Mouse (Mus musculus): ENCODE results near the gene Lce1f. TPM values are rescaled to one million over a fixed set of nuclear protein-coding genes. Genes with fewer than 3 reads are reported as not detected.
"Not testable (repeated sequence)": the region's sequence is repeated elsewhere in the genome, so short reads cannot be mapped to it uniquely, and the experiment has no call there.

Lce1f gene
- polyA plus RNA-seq, 1 experiment from 2014 or later: not detected

DNA sequence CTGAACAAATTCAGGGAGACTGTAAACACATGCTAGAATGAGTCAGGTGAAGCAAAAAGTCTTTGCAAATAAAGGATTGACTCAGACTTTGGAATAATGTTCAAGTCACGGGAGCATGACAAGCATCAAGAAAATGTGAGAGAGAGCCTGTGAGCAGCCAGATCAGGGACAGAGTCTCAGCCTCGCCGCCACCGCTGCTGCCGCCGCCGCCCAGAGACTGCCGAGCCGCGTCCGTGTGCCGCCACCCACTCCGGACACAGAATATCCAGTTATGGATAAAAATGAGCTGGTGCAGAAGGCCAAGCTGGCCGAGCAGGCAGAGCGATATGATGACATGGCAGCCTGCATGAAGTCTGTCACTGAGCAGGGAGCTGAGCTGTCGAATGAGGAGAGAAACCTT lies 31.0 kb downstream of the Lce1f start:
- not testable (repeated sequence) for H3K4me1 ChIP-seq (ENCODE audit: control insufficient read depth, insufficient read depth, low read length); H3K4me2 ChIP-seq (ENCODE audit: low read depth, low read length); H3K9me3 ChIP-seq (ENCODE audit: control insufficient read depth, low read length); H3K27ac ChIP-seq (ENCODE audit: low read length); H3K4me3 ChIP-seq (ENCODE audit: low read length); ATAC-seq; H3K36me3 ChIP-seq (ENCODE audit: control insufficient read depth, insufficient read depth, low read length); H3K9ac ChIP-seq (ENCODE audit: low read depth, low read length); H3K27me3 ChIP-seq (replicated peaks; ENCODE audit: control insufficient read depth, insufficient read depth, low read length)
- 78% methylated on average over 16 of the region's 16 CpGs for WGBS

DNA sequence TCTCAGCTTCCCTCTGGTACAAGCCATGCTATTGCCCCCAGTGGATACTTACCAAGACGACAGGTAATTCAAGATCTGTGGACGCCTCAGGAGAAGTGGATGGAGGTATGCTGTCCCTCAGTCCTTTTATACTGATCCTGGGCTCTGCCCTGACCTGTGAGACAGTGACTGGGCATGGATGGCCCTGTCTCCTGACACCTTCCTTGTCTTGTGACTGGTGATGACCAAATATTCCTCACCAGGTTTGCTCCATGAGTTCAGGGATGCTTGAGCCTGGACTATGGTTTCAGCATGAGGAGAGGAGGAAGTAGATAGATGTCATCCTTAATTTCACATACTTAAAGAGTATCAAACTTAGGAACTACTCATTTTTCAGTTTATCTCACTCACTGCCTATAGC lies 33.0 kb downstream of the Lce1f start, which contains the start of gene Lce1d:
TSS of gene Lce1d (minus strand) at position 101 of the 400 bp plus-strand sequence.
- ATAC-seq: no peak
- Histone ChIP-seq H3K4me2 (ENCODE audit: low read depth, low read length) (no peak within 1 kb of the TSS), H3K27ac (ENCODE audit: low read length) (no peak within 1 kb of the TSS), H3K9ac (ENCODE audit: low read depth, low read length) (no peak within 1 kb of the TSS), H3K9me3 (ENCODE audit: control insufficient read depth, low read length) (no peaks in the 10 kb centered on the region), H3K4me3 (ENCODE audit: low read length) (no peak within 1 kb of the TSS), H3K4me1 (ENCODE audit: control insufficient read depth, insufficient read depth, low read length) (no peaks in the 10 kb centered on the region), H3K36me3 (ENCODE audit: control insufficient read depth, insufficient read depth, low read length) (no peaks in the 10 kb centered on the region), H3K27me3 (replicated peaks; ENCODE audit: control insufficient read depth, insufficient read depth, low read length) (no peaks in the 10 kb centered on the region)
- 68% methylated on average over 2 of the region's 2 CpGs for WGBS

DNA sequence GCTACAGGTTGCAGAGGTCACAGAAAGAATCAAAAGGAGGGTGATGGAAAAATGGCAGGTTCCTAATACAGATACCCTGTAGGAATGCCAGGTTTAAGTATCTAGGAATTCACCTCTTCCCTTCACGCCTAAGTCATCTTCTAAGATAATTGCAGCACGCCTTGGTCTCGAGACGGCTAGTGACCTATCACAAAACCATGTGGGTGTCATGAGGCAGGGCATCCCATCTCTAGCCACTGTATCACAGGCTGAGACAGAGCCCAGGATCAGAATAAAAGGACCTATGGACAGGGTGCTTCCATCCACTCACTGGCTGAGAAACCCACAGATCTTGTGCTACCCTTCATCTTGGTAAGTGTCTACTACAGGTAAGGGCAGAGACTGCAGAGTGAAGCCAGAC lies 41.2 kb downstream of the Lce1f start, which contains the start of gene Lce1c:
TSS of gene Lce1c (plus strand) at position 301 of the 400 bp plus-strand sequence.
- H3K27me3 ChIP-seq (replicated peaks; ENCODE audit: control insufficient read depth, insufficient read depth, low read length): no peaks in the 10 kb centered on the region
- H3K4me3 ChIP-seq (ENCODE audit: low read length): no peak within 1 kb of the TSS
- no peak within 1 kb of the TSS for H3K4me2 ChIP-seq (ENCODE audit: low read depth, low read length)
- H3K9ac ChIP-seq (ENCODE audit: low read depth, low read length): no peak within 1 kb of the TSS
- WGBS: 89% methylated on average over 4 of the region's 4 CpGs
- ATAC-seq: no peak
- no peaks in the 10 kb centered on the region for H3K9me3 ChIP-seq (ENCODE audit: control insufficient read depth, low read length)
- H3K4me1 ChIP-seq (ENCODE audit: control insufficient read depth, insufficient read depth, low read length): no peaks in the 10 kb centered on the region
- H3K27ac ChIP-seq (ENCODE audit: low read length): no peak within 1 kb of the TSS
- no peaks in the 10 kb centered on the region for H3K36me3 ChIP-seq (ENCODE audit: control insufficient read depth, insufficient read depth, low read length)

DNA sequence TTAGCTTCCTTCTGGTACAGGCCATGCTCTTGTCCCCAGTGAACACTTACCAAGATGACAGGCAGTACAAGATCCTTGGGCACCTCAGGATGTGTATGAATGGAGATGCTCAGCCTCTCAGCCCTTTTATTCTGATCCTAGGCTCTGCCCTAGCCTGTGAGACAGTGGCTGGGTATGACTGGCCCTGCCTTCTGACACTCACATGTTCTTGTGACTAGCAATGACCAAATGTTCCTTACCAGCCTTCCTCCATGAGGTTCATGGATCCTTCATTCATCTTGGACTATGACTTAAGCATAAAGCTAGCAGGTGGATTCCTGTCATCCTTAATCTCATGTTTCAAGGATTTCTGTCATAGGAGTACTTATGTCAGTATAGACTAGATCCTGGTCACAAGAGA lies 49.9 kb downstream of the Lce1f start, which contains the start of gene Lce1a2:
TSS of gene Lce1a2 (minus strand) at position 101 of the 400 bp plus-strand sequence.
- no peaks in the 10 kb centered on the region for H3K9me3 ChIP-seq (ENCODE audit: control insufficient read depth, low read length)
- H3K27me3 ChIP-seq (replicated peaks; ENCODE audit: control insufficient read depth, insufficient read depth, low read length): no peaks in the 10 kb centered on the region
- no peak within 1 kb of the TSS for H3K4me3 ChIP-seq (ENCODE audit: low read length)
- no peak for ATAC-seq
- no peak within 1 kb of the TSS for H3K4me2 ChIP-seq (ENCODE audit: low read depth, low read length)
- H3K36me3 ChIP-seq (ENCODE audit: control insufficient read depth, insufficient read depth, low read length): no peaks in the 10 kb centered on the region
- H3K9ac ChIP-seq (ENCODE audit: low read depth, low read length): no peak within 1 kb of the TSS
- H3K4me1 ChIP-seq (ENCODE audit: control insufficient read depth, insufficient read depth, low read length): no peaks in the 10 kb centered on the region
- H3K27ac ChIP-seq (ENCODE audit: low read length): no peak within 1 kb of the TSS

Other genes starting within 250 kb of the Lce1f start
- 0.34 and 1.0 TPM in 2 replicates for gene Sprr1a, start 234.5 kb downstream of the Lce1f start, polyA plus RNA-seq (2015; fragmentation: Nextera tagmentation; extraction: Ambion mirVana)
- not detected in 2 replicates for gene Sprr4, start 219.9 kb downstream of the Lce1f start, polyA plus RNA-seq (2015; fragmentation: Nextera tagmentation; extraction: Ambion mirVana)
- not detected in 2 replicates for gene 2310046K23Rik, start 185.8 kb downstream of the Lce1f start, polyA plus RNA-seq (2015; fragmentation: Nextera tagmentation; extraction: Ambion mirVana)
- gene Ivl, start 146.6 kb downstream of the Lce1f start, polyA plus RNA-seq (2015; fragmentation: Nextera tagmentation; extraction: Ambion mirVana): 0.13 TPM in 1 of 2 replicates, not detected in the other
- gene Smcp, start 131.4 kb downstream of the Lce1f start, polyA plus RNA-seq (2015; fragmentation: Nextera tagmentation; extraction: Ambion mirVana): 10.9 and 18.8 TPM in 2 replicates
- gene 2210017I01Rik, start 112.9 kb downstream of the Lce1f start, polyA plus RNA-seq (2015; fragmentation: Nextera tagmentation; extraction: Ambion mirVana): not detected in 2 replicates
- gene Lce6a, start 98.7 kb downstream of the Lce1f start, polyA plus RNA-seq (2015; fragmentation: Nextera tagmentation; extraction: Ambion mirVana): not detected in 2 replicates
- not detected in 2 replicates for gene Lce1a1, start 72.0 kb downstream of the Lce1f start, polyA plus RNA-seq (2015; fragmentation: Nextera tagmentation; extraction: Ambion mirVana)
- not detected in 2 replicates for gene Lce1b, start 63.4 kb downstream of the Lce1f start, polyA plus RNA-seq (2015; fragmentation: Nextera tagmentation; extraction: Ambion mirVana)
- gene Lce1a2, start 50.0 kb downstream of the Lce1f start, polyA plus RNA-seq (2015; fragmentation: Nextera tagmentation; extraction: Ambion mirVana): not detected in 2 replicates
- not detected in 2 replicates for gene Lce1c, start 41.1 kb downstream of the Lce1f start, polyA plus RNA-seq (2015; fragmentation: Nextera tagmentation; extraction: Ambion mirVana)
- not detected in 2 replicates for gene Lce1d, start 33.1 kb downstream of the Lce1f start, polyA plus RNA-seq (2015; fragmentation: Nextera tagmentation; extraction: Ambion mirVana)
- not detected in 2 replicates for gene Lce1e, start 11.3 kb downstream of the Lce1f start, polyA plus RNA-seq (2015; fragmentation: Nextera tagmentation; extraction: Ambion mirVana)
- not detected in 2 replicates for gene Gm38119, start 18.7 kb upstream of the Lce1f start, polyA plus RNA-seq (2015; fragmentation: Nextera tagmentation; extraction: Ambion mirVana)
- not detected in 2 replicates for gene Lce1g, start 32.0 kb upstream of the Lce1f start, polyA plus RNA-seq (2015; fragmentation: Nextera tagmentation; extraction: Ambion mirVana)
- not detected in 2 replicates for gene Lce1h, start 44.7 kb upstream of the Lce1f start, polyA plus RNA-seq (2015; fragmentation: Nextera tagmentation; extraction: Ambion mirVana)
- gene Lce1i, start 58.5 kb upstream of the Lce1f start, polyA plus RNA-seq (2015; fragmentation: Nextera tagmentation; extraction: Ambion mirVana): not detected in 2 replicates
- not detected in 2 replicates for gene Lce1j, start 70.2 kb upstream of the Lce1f start, polyA plus RNA-seq (2015; fragmentation: Nextera tagmentation; extraction: Ambion mirVana)
- gene Lce1k, start 87.5 kb upstream of the Lce1f start, polyA plus RNA-seq (2015; fragmentation: Nextera tagmentation; extraction: Ambion mirVana): not detected in 2 replicates
- not detected in 2 replicates for gene Kprp, start 106.9 kb upstream of the Lce1f start, polyA plus RNA-seq (2015; fragmentation: Nextera tagmentation; extraction: Ambion mirVana)
- gene Lce1l, start 130.9 kb upstream of the Lce1f start, polyA plus RNA-seq (2015; fragmentation: Nextera tagmentation; extraction: Ambion mirVana): not detected in 2 replicates
- gene 2310050C09Rik, start 149.9 kb upstream of the Lce1f start, polyA plus RNA-seq (2015; fragmentation: Nextera tagmentation; extraction: Ambion mirVana): not detected in 2 replicates
- gene Lce3a, start 205.9 kb upstream of the Lce1f start, polyA plus RNA-seq (2015; fragmentation: Nextera tagmentation; extraction: Ambion mirVana): not detected in 2 replicates
- gene Lce3b, start 212.6 kb upstream of the Lce1f start, polyA plus RNA-seq (2015; fragmentation: Nextera tagmentation; extraction: Ambion mirVana): not detected in 2 replicates
- gene Lce3c, start 224.1 kb upstream of the Lce1f start, polyA plus RNA-seq (2015; fragmentation: Nextera tagmentation; extraction: Ambion mirVana): not detected in 2 replicates
- not detected in 2 replicates for gene Lce3d, start 237.0 kb upstream of the Lce1f start, polyA plus RNA-seq (2015; fragmentation: Nextera tagmentation; extraction: Ambion mirVana)
- not detected in 2 replicates for gene Lce3e, start 246.7 kb upstream of the Lce1f start, polyA plus RNA-seq (2015; fragmentation: Nextera tagmentation; extraction: Ambion mirVana)